Mouse (Mus musculus) E14TG2a.4 (cell line): ENCODE results near the gene Adgrf5.

ENCODE experiments used
- CTCF ChIP-seq: conservative IDR thresholded peaks from 2 replicates; pipeline ENCODE4 v1.5.1; 2014; ENCODE audit warnings: low read length
- NANOG ChIP-seq: IDR thresholded peaks from 2 replicates; pipeline ENCODE4 v1.6.1; 2014; ENCODE audit warnings: borderline replicate concordance, low read length, mixed read lengths
- POU5F1 ChIP-seq: IDR thresholded peaks from 2 replicates; pipeline ENCODE4 v1.6.1; 2014; ENCODE audit warnings: low read length, borderline replicate concordance

GRCm38 (mm10) chr17:43372604-43373003, 12.4 kb downstream of the Adgrf5 start:
- TF ChIP-seq CTCF (no peak), NANOG (no peak), POU5F1 (no peak)
